Mouse (Mus musculus) MEL (cell line): ENCODE measurements around the gene Adgrf3. TPM values are rescaled to one million over a fixed set of nuclear protein-coding genes. Genes with fewer than 3 reads are reported as not detected.

Experiments used
- DNase-seq: peaks from one replicate; pipeline ENCODE4 v3.0.0; 2011; ENCODE audit warnings: low read depth, low spot score
- H3K27ac ChIP-seq: 2 replicates; pipeline ENCODE4 v1.5.1; 2012; ENCODE audit warnings: low read depth, mild to moderate bottlenecking, control low read depth, low read length, moderate library complexity; ENCODE audit not compliant: control insufficient read depth
- H3K27me3 ChIP-seq, 2 experiments: fragments of 150-350 bp in 1 of 2; sonication (generic) in 1 of 2; 2 replicates each; pipeline ENCODE4 v1.6.1; 2012; ENCODE audit warnings: low read length in 2 of 2, mild to moderate bottlenecking in 2 of 2, improper control_type of control experiment in 1 of 2, moderate library complexity in 1 of 2; ENCODE audit not compliant: insufficient read depth in 2 of 2, control insufficient read depth in 1 of 2
- H3K36me3 ChIP-seq, 2 experiments: 2 replicates each; pipeline ENCODE4 v1.6.1; 2012 to 2014; ENCODE audit warnings: low read length in 2 of 2, improper control_type of control experiment in 1 of 2, inconsistent platforms in 1 of 2, mild to moderate bottlenecking in 1 of 2; ENCODE audit not compliant: insufficient read depth in 2 of 2, control insufficient read depth in 1 of 2
- H3K4me1 ChIP-seq, 2 experiments: fragments of 150-350 bp in 1 of 2; sonication (generic) in 1 of 2; 2 replicates each; pipeline ENCODE4 v1.6.1; 2012; ENCODE audit warnings: low read length in 2 of 2, improper control_type of control experiment in 1 of 2, mild to moderate bottlenecking in 1 of 2; ENCODE audit not compliant: insufficient read depth in 2 of 2, control insufficient read depth in 1 of 2
- H3K4me3 ChIP-seq, 2 experiments: fragments of 150-350 bp in 1 of 2; sonication (generic) in 1 of 2; 2 replicates each; pipeline ENCODE4 v1.5.1; 2012; ENCODE audit warnings: low read depth in 2 of 2, low read length in 2 of 2, mild to moderate bottlenecking in 2 of 2, moderate library complexity in 2 of 2, control low read depth in 1 of 2, improper control_type of control experiment in 1 of 2; ENCODE audit not compliant: control insufficient read depth in 1 of 2, insufficient read depth in 1 of 2
- H3K79me2 ChIP-seq: 2 replicates; pipeline ENCODE4 v1.6.1; 2012; ENCODE audit warnings: mild to moderate bottlenecking, low read length, moderate library complexity; ENCODE audit not compliant: control insufficient read depth, poor library complexity, insufficient read depth
- H3K9ac ChIP-seq: 2 replicates; pipeline ENCODE4 v1.6.1; 2012; ENCODE audit warnings: low read depth, mild to moderate bottlenecking, control low read depth, low read length, moderate library complexity; ENCODE audit not compliant: control insufficient read depth, poor library complexity, severe bottlenecking
- H3K9me3 ChIP-seq: fragments of 150-350 bp; sonication (generic); replicated peaks from 2 replicates; pipeline ENCODE4 v1.6.1; 2012; ENCODE audit warnings: mild to moderate bottlenecking, low read length, improper control_type of control experiment, moderate library complexity; ENCODE audit not compliant: insufficient read depth
- BHLHE40 ChIP-seq: IDR thresholded peaks from 2 replicates; pipeline ENCODE4 v1.6.1; 2012; ENCODE audit warnings: low read depth, mild to moderate bottlenecking, inconsistent platforms, low read length, improper control_type of control experiment, borderline replicate concordance
- CHD2 ChIP-seq: IDR thresholded peaks from 2 replicates; pipeline ENCODE4 v1.6.1; 2011; ENCODE audit warnings: low read length, improper control_type of control experiment
- CTCF ChIP-seq, 3 experiments: IDR thresholded peaks in 2 of 3; conservative IDR thresholded peaks in 1 of 3; 2 replicates each; pipeline ENCODE4 v1.5.1; 2011 to 2012; ENCODE audit warnings: low read length in 3 of 3, low read depth in 2 of 3, mild to moderate bottlenecking in 2 of 3, improper control_type of control experiment in 1 of 3, inconsistent platforms in 1 of 3, mixed read lengths in 1 of 3, moderate library complexity in 1 of 3; ENCODE audit not compliant: control insufficient read depth in 1 of 3, insufficient read depth in 1 of 3, poor library complexity in 1 of 3, severe bottlenecking in 1 of 3
- ELF1 ChIP-seq: IDR thresholded peaks from 2 replicates; pipeline ENCODE4 v1.6.1; 2014; ENCODE audit warnings: low read depth, mild to moderate bottlenecking, inconsistent platforms, low read length, improper control_type of control experiment, moderate library complexity
- EP300 ChIP-seq, 2 experiments: IDR thresholded peaks; 2 replicates each; pipeline ENCODE4 v1.6.1; 2011; ENCODE audit warnings: improper control_type of control experiment in 2 of 2, low read length in 2 of 2, low read depth in 1 of 2, mild to moderate bottlenecking in 1 of 2
- ETS1 ChIP-seq: IDR thresholded peaks from 2 replicates; pipeline ENCODE4 v1.6.1; 2012; ENCODE audit warnings: low read depth, mild to moderate bottlenecking, inconsistent platforms, low read length, improper control_type of control experiment, moderate library complexity
- GABPA ChIP-seq: IDR thresholded peaks from 2 replicates; pipeline ENCODE4 v1.6.1; 2012; ENCODE audit warnings: low read depth, mild to moderate bottlenecking, inconsistent platforms, low read length, improper control_type of control experiment, moderate library complexity
- GATA1 ChIP-seq: IDR thresholded peaks from 2 replicates; pipeline ENCODE4 v1.6.1; 2011; ENCODE audit warnings: low read depth, low read length, improper control_type of control experiment
- KAT2A ChIP-seq: conservative IDR thresholded peaks from 2 replicates; pipeline ENCODE4 v1.6.1; 2012; ENCODE audit warnings: low read depth, low read length, improper control_type of control experiment, inconsistent platforms
- MAFK ChIP-seq: IDR thresholded peaks from 2 replicates; pipeline ENCODE4 v1.6.1; 2011; ENCODE audit warnings: low read depth, mild to moderate bottlenecking, low read length, improper control_type of control experiment, borderline replicate concordance
- MAX ChIP-seq: IDR thresholded peaks from 2 replicates; pipeline ENCODE4 v1.6.1; 2011; ENCODE audit warnings: low read length, improper control_type of control experiment
- MAZ ChIP-seq: IDR thresholded peaks from 2 replicates; pipeline ENCODE4 v1.6.1; 2012; ENCODE audit warnings: low read depth, mild to moderate bottlenecking, inconsistent platforms, low read length, improper control_type of control experiment
- MXI1 ChIP-seq: IDR thresholded peaks from 2 replicates; pipeline ENCODE4 v1.6.1; 2011; ENCODE audit warnings: mild to moderate bottlenecking, low read depth, low read length, improper control_type of control experiment
- MYC ChIP-seq: IDR thresholded peaks from 2 replicates; pipeline ENCODE4 v1.6.1; 2011; ENCODE audit warnings: low read depth, mild to moderate bottlenecking, low read length, improper control_type of control experiment, moderate library complexity
- NELFE ChIP-seq: IDR thresholded peaks from 2 replicates; pipeline ENCODE4 v1.6.1; 2011; ENCODE audit warnings: low read depth, low read length, improper control_type of control experiment
- NRF1 ChIP-seq: IDR thresholded peaks from 2 replicates; pipeline ENCODE4 v1.6.1; 2014; ENCODE audit warnings: low read depth, mild to moderate bottlenecking, inconsistent platforms, low read length, improper control_type of control experiment, moderate library complexity; ENCODE audit not compliant: poor library complexity, insufficient read depth, severe bottlenecking
- POLR2A ChIP-seq, 2 experiments: IDR thresholded peaks; 2 replicates each; pipeline ENCODE4 v1.6.1; 2011 to 2012; ENCODE audit warnings: low read length in 2 of 2, mild to moderate bottlenecking in 2 of 2, control low read depth in 1 of 2, improper control_type of control experiment in 1 of 2, low read depth in 1 of 2, moderate library complexity in 1 of 2; ENCODE audit not compliant: control insufficient read depth in 1 of 2, insufficient read depth in 1 of 2, poor library complexity in 1 of 2
- POLR2AphosphoS2 ChIP-seq: IDR thresholded peaks from 2 replicates; pipeline ENCODE4 v1.6.1; 2011; ENCODE audit warnings: low read length, improper control_type of control experiment
- POLR2AphosphoS5 ChIP-seq: IDR thresholded peaks from 2 replicates; pipeline ENCODE4 v1.6.1; 2012; ENCODE audit warnings: low read depth, borderline replicate concordance, mild to moderate bottlenecking, inconsistent platforms, low read length, moderate library complexity, mixed read lengths
- RAD21 ChIP-seq: IDR thresholded peaks from 2 replicates; pipeline ENCODE4 v1.6.1; 2011; ENCODE audit warnings: mild to moderate bottlenecking, low read depth, low read length, improper control_type of control experiment
- SIN3A ChIP-seq: IDR thresholded peaks from 2 replicates; pipeline ENCODE4 v1.6.1; 2012; ENCODE audit warnings: low read length, improper control_type of control experiment, inconsistent platforms
- SMC3 ChIP-seq: IDR thresholded peaks from 2 replicates; pipeline ENCODE4 v1.6.1; 2011; ENCODE audit warnings: low read depth, low read length, improper control_type of control experiment
- TBP ChIP-seq: IDR thresholded peaks from 2 replicates; pipeline ENCODE4 v1.8.0; 2011; ENCODE audit warnings: low read depth, low read length, improper control_type of control experiment
- UBTF ChIP-seq: IDR thresholded peaks from 2 replicates; pipeline ENCODE4 v1.6.1; 2012; ENCODE audit warnings: low read depth, mild to moderate bottlenecking, inconsistent platforms, low read length, improper control_type of control experiment, moderate library complexity, borderline replicate concordance; ENCODE audit not compliant: insufficient read depth
- USF1 ChIP-seq: IDR thresholded peaks from 2 replicates; pipeline ENCODE4 v1.6.1; 2014; ENCODE audit warnings: low read depth, mild to moderate bottlenecking, inconsistent platforms, low read length, improper control_type of control experiment, moderate library complexity
- ZC3H11A ChIP-seq: IDR thresholded peaks from 2 replicates; pipeline ENCODE4 v1.6.1; 2012; ENCODE audit warnings: low read depth, mild to moderate bottlenecking, inconsistent platforms, low read length, improper control_type of control experiment
- polyA plus RNA-seq, 2 experiments: library from polyadenylated mRNA; stranded (reverse) in 1 of 2; unstranded in 1 of 2; fragments of >175 nt in 1 of 2; fragments of >200 nt in 1 of 2; gene quantifications; 2 replicates each; pipeline versions ENCODE4 v1.2.1 to v1.2.4; 2012; ENCODE audit warnings: low replicate concordance in 2 of 2, low read depth in 1 of 2; ENCODE audit not compliant: insufficient read length in 2 of 2, insufficient read depth in 1 of 2, missing spikeins in 1 of 2
- total RNA-seq: library from RNA; depleted of rRNA; stranded (reverse); fragments of 300-350 nt; gene quantifications from 2 replicates; pipeline ENCODE4 v1.2.3, GENCODE M21; 2012

Gene Adgrf3
- total and polyA plus RNA-seq, 3 experiments, result 1.7 to 2.7 TPM; not detected in 1

DNA sequence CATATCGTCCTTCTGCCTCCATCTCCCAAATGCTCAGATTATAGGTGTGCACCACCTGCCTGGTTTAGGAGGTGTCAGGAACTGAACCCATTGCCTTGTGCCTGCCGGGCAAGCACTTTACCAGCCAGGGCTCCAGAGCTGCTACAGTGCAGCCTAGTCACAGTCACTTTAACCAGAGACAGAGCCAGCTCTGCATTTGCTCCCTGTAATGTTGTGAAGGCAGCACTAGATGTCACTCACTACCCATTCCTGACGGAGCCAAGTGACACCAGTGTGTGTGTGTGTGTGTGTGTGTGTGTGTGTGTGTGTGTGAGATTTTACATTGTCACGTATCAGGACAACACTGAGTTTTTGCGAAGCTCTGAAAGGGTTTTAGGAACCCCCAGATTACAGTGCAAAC is 4.0 kb downstream of the Adgrf3 start:
- peaks cover 0 to 7% of the 10 kb centered on the region in 2 experiments; a peak in 2 of 4 replicates for H3K36me3 ChIP-seq
- no peak for TF ChIP-seq MAX
- TF ChIP-seq ETS1, result no peak
- no peak for TF ChIP-seq MXI1
- no peak for TF ChIP-seq CHD2
- peak; percentile 68 for TF ChIP-seq SMC3
- TF ChIP-seq EP300 (IDR thresholded peaks at IDR 0.05; ENCODE audit: low read depth in 1 of 2, low read length in 2 of 2), result no peak
- TF ChIP-seq POLR2A (IDR thresholded peaks at IDR 0.05; ENCODE audit: control insufficient read depth in 1 of 2, insufficient read depth in 1 of 2, low read depth in 1 of 2, low read length in 2 of 2, poor library complexity in 1 of 2), result no peak
- no peak for TF ChIP-seq NRF1
- TF ChIP-seq TBP, result no peak
- TF ChIP-seq MYC, result no peak
- TF ChIP-seq UBTF, result no peak
- no peak for TF ChIP-seq GABPA
- TF ChIP-seq CTCF (IDR thresholded peaks at IDR 0.05 in 2 of 3, conservative IDR thresholded peaks at IDR 0.05 in 1 of 3; ENCODE audit: control insufficient read depth in 1 of 3, insufficient read depth in 1 of 3, low read depth in 2 of 3, low read length in 3 of 3, poor library complexity in 1 of 3, severe bottlenecking in 1 of 3), result peak; percentile 61 to 81 (median 63)
- TF ChIP-seq MAFK, result no peak
- TF ChIP-seq ELF1, result no peak
- TF ChIP-seq NELFE, result no peak
- no peak for TF ChIP-seq USF1
- TF ChIP-seq SIN3A, result peak; percentile 37; the same call in 1 of the 2 replicates
- TF ChIP-seq ZC3H11A, result peak; percentile 53
- no peak for TF ChIP-seq BHLHE40
- TF ChIP-seq MAZ, result no peak
- TF ChIP-seq KAT2A, result no peak
- TF ChIP-seq GATA1, result no peak
- no peak for TF ChIP-seq POLR2AphosphoS5
- TF ChIP-seq POLR2AphosphoS2, result no peak
- TF ChIP-seq RAD21, result peak; percentile 78
- TF ChIP-seq, all 39 proteins: peak for 5
- H3K4me1 ChIP-seq, result peaks cover 2 to 29% of the 10 kb centered on the region in 2 experiments; a peak in 3 of 4 replicates
- H3K4me3 ChIP-seq, result no peak overlapping the region
- peak; percentile 81 for DNase-seq
- H3K79me2 ChIP-seq, result no peaks in the 10 kb centered on the region
- H3K9me3 ChIP-seq, result no peaks in the 10 kb centered on the region
- H3K27ac ChIP-seq, result no peak overlapping the region
- no peak overlapping the region for H3K9ac ChIP-seq
- H3K27me3 ChIP-seq, result no peaks in the 10 kb centered on the region
